ENCODE assay signal across 9 mouse cellular contexts in genomic region chr3:35225051-35225701, GRCm38 (mm10).
A peak's percentile ranks its signal among the peaks of the same experiment; 100 is the strongest.
DNase-seq lines count a peak whose midpoint lies in the region; ATAC-seq lines count a peak whose summit lies in the region.
"Had no signal": no experiment of that assay in that cellular context is flagged by ENCODE, and none has a peak within 500 bp of the region (broad histone marks: within the 10 kb centered on the region; RNA-seq: fewer than 3 reads in every experiment).

No protein-coding gene starts in this region.

- H3K4me1 ChIP-seq in lung, embryonic 15.5 days = peaks cover 5% of the 10 kb centered on the region; the same call in 1 of the 2 replicates
- H3K4me1 ChIP-seq in heart, embryonic 14.5 days (ENCODE audit: control insufficient read depth in 2 of 2, insufficient read depth in 2 of 2, low read length in 2 of 2) = peaks cover 0 to 2% of the 10 kb centered on the region in 2 experiments; a peak in 1 of 4 replicates
- H3K4me1 ChIP-seq: liver, embryonic 13.5 days had no signal

- no peaks in the 10 kb centered on the region for H3K36me3 ChIP-seq in lung, embryonic 15.5 days
- H3K36me3 ChIP-seq in heart, embryonic 14.5 days (ENCODE audit: control insufficient read depth, insufficient read depth, low read length) = no peaks in the 10 kb centered on the region
- H3K36me3 ChIP-seq: liver, embryonic 13.5 days had no signal

- no peak for DNase-seq in lung, postnatal 25 days (ENCODE audit: low spot score)
- peak; percentile 72 for DNase-seq in embryo, embryonic 10.5 days (ENCODE audit: low spot score)
- peak; percentile 55 to 57 for DNase-seq in layer of hippocampus, adult 8-10 months (ENCODE audit: low spot score in 2 of 2)
- DNase-seq in naive thymus-derived CD4-positive, alpha-beta T cell, adult 2 months (ENCODE audit: low read depth) = peak; percentile 7
- no peak for DNase-seq in natural killer cell, adult 2 months (ENCODE audit: low spot score in 2 of 2)
- DNase-seq: liver, embryonic 13.5 days had no signal

- 9% methylated on average over 12 of the region's 12 CpGs for WGBS in lung, embryonic 15.5 days
- 28% methylated on average over 12 of the region's 12 CpGs for WGBS in heart, embryonic 14.5 days

- no peaks in the 10 kb centered on the region for H3K9me3 ChIP-seq in lung, embryonic 15.5 days
- H3K9me3 ChIP-seq in heart, embryonic 14.5 days (ENCODE audit: control insufficient read depth, low read length) = no peaks in the 10 kb centered on the region
- H3K9me3 ChIP-seq: liver, embryonic 13.5 days had no signal

- ATAC-seq in lung, embryonic 15.5 days (ENCODE audit: borderline replicate concordance, extremely low read depth, low FRiP score, low TSS enrichment) = peak; percentile 69; the same call in 1 of the 2 replicates
- peak; percentile 68 for ATAC-seq in heart, embryonic 14.5 days (ENCODE audit: insufficient number of reproducible peaks, insufficient read depth, low FRiP score, low read depth)
- ATAC-seq in erythroid progenitor cell, adult 5-6 weeks (replicated peaks; ENCODE audit: low FRiP score, poor library complexity, severe bottlenecking) = no peak

- peak overlapping the region; percentile 36 for H3K4me2 ChIP-seq in lung, embryonic 15.5 days
- peak overlapping the region; percentile 43 for H3K4me2 ChIP-seq in heart, embryonic 14.5 days (ENCODE audit: low read length)
- H3K4me2 ChIP-seq: liver, embryonic 13.5 days had no signal

- H3K9ac ChIP-seq in lung, embryonic 15.5 days = no peak overlapping the region
- H3K9ac ChIP-seq in heart, embryonic 14.5 days (ENCODE audit: low read length) = no peak overlapping the region
- H3K9ac ChIP-seq: liver, embryonic 13.5 days had no signal

- no peaks in the 10 kb centered on the region; the same call in 1 of the 2 replicates for H3K27me3 ChIP-seq in lung, embryonic 15.5 days
- no peaks in the 10 kb centered on the region for H3K27me3 ChIP-seq in heart, embryonic 14.5 days (ENCODE audit: control insufficient read depth, insufficient read depth, low read length)
- H3K27me3 ChIP-seq: liver, embryonic 13.5 days had no signal

- H3K4me3 ChIP-seq in lung, embryonic 15.5 days = 0 out of 2 replicates have a peak overlapping the region, but pooled peaks have one; percentile 9
- H3K4me3 ChIP-seq in heart, embryonic 14.5 days (ENCODE audit: control insufficient read depth in 1 of 2, insufficient read depth in 1 of 2, low read depth in 1 of 2, low read length in 2 of 2) = no peak overlapping the region
- H3K4me3 ChIP-seq: liver, embryonic 13.5 days had no signal

- no peak overlapping the region for H3K27ac ChIP-seq in lung, embryonic 15.5 days
- 0 out of 4 replicates have a peak overlapping the region, but pooled peaks of 1 of the 2 experiments have one; percentile 21 for H3K27ac ChIP-seq in heart, embryonic 14.5 days (replicated peaks in 1 of 2; ENCODE audit: control insufficient read depth in 1 of 2, insufficient read depth in 1 of 2, low read depth in 2 of 2, low read length in 2 of 2)
- H3K27ac ChIP-seq: liver, embryonic 13.5 days had no signal

Comparison
In these comparisons a context has a peak if more than half of its experiments do, and no peak if none do; other contexts are left out.
1. DNase-seq: peak in embryo, embryonic 10.5 days (single experiment), layer of hippocampus, adult 8-10 months (2 of 2) and naive thymus-derived CD4-positive, alpha-beta T cell, adult 2 months (single experiment); none in lung, postnatal 25 days (single experiment) and natural killer cell, adult 2 months (0 of 2).